Mouse (Mus musculus) lung, postnatal 14 days (tissue): ENCODE measurements around the gene Spata1.

Source experiments
- DNase-seq: peaks from one replicate; pipeline ENCODE4 v3.0.0; 2021

Spata1 gene

DNA sequence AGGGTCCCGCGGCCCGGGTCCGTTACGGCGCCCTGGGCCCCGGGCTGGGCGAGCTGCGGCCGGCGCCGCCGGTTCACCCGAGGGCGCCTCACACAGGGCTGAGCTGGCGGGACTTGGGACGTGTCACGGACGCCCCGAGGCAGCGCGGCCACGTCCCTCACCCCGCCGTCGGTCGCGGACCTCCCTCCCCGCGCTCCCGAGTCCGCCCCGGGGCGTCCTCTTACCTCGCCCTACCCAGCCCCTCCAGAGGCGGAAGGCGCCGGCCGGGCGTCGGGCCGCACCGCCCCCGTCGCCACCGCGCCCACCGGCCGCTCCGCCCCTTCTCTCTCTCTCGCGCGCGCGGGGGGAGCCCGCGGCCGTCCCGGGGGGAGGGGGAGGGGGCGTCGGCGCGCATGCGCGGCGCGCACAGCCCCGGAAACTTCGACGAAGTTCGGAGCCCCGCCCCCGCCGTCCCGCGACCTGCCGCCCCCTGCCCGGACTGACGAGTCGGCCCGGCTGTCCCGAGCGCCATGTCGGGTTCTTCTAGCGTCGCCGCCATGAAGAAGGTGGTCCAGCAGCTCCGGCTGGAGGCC is at the start of gene Spata1, which contains the start of gene Gng5:
TSS of gene Spata1 (minus strand) at position 323 of the 572 bp plus-strand sequence.
TSS of gene Gng5 (plus strand) at position 377 of the 572 bp plus-strand sequence.
- peak; percentile 93 for DNase-seq

DNA sequence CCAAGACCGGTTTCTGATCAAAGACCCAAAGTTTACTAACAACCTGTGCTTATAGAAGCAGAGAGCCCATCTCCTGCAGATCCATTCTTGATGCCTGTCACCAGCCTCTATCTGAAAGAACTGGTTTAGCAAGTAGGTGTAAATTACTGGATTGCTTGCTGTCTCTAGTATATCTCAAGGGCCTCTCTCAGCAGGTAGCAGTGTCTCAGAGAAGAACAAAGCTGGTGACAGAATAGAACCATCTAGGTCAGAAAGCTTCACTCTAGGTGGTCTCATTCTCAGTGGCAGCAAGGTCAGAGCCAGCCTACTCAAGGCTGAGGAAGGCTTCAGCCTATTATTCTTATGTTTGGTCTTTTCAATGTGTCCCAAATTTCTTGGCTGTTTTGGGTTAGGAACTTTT is 44.1 kb upstream of the Spata1 start:
- no peak for DNase-seq

DNA sequence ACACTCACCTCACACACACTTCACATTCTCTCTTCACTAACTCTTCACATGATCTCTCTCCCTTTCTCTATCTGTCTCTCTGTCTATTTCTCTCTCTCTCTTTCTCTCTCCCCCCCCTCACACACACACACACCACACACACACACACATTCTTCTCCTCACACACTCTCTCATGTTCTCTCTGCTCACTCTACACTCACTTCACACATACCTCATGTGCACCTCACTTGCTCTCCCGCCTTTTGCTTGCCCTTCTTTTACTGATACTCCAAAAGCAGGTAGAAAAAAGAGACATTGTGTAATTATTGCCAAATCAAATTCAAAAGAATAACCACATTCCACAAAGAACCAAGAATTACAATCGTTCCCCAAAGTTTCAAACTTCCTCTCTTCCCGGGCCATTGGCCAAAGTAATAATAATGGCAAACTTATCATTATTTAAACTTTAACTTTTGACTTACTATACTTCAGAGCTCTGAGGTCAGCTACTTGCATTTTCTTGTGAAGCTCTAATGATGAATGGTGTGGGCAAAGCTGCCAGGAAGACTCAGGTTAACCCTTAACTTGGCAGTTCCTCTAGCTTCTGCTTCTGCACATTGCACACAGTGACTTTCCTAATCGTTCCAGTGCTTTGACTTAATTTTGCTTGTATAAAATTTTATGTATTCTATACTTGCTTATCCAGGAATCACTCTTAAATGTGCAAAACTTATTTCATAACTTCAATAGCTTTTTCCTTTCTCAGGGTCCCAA is 41.1 kb upstream of the Spata1 start:
- no peak for DNase-seq

DNA sequence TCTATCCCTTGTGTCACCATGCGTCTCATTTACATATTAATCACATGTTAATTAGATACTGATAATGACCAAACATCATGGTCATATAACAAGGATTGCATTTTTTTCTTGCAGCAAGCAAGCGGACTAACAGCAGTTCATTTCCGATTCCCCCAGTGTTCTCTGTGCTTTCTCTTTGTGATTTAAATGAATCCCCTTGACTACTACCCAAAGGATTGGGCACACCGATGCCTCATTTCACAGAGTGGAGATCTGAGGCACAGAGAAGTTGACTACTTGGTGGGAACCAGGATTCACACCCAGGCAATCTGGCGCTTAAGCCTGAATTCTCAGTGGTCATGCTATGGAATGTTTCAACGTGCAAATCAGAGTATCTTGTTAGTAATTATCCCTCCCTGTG is 35.4 kb upstream of the Spata1 start:
- no peak for DNase-seq

DNA sequence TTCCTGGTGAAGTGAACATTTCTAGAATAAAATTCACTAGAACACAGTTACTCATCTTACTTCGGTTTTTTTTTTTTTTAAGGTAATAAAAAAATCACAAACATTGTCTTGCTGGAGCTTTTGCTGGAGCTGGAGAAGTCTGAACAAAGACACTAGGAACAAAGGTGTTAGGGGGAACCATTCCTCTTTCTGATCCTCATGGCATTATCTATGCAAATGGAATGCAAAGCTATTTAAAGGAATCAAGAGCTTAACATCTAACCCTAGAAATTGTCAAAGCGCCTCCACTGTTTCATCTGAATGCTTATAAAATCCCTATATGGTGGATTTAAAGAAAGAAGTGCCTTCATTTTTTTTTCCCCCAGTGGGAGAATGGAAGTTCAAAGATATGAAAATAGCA is 28.8 kb upstream of the Spata1 start:
- no peak for DNase-seq

DNA sequence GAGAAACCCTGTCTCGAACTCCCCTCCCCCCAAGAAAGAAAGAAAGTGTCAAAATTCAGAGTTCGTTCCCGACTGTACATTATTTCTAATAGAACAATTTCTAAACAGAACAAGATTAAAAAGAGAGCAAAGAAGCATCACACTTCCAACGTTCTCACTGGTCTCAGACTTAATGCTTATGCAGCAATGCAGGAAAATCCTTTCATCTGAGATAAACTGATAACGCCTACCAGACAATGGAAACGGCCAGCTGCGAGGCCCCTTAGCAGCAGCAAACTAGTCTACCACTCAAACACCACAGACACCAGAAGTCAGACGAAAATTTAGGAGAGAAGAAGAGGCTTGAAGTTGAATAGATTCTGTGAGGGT is 22.1 kb upstream of the Spata1 start:
- DNase-seq: no peak

DNA sequence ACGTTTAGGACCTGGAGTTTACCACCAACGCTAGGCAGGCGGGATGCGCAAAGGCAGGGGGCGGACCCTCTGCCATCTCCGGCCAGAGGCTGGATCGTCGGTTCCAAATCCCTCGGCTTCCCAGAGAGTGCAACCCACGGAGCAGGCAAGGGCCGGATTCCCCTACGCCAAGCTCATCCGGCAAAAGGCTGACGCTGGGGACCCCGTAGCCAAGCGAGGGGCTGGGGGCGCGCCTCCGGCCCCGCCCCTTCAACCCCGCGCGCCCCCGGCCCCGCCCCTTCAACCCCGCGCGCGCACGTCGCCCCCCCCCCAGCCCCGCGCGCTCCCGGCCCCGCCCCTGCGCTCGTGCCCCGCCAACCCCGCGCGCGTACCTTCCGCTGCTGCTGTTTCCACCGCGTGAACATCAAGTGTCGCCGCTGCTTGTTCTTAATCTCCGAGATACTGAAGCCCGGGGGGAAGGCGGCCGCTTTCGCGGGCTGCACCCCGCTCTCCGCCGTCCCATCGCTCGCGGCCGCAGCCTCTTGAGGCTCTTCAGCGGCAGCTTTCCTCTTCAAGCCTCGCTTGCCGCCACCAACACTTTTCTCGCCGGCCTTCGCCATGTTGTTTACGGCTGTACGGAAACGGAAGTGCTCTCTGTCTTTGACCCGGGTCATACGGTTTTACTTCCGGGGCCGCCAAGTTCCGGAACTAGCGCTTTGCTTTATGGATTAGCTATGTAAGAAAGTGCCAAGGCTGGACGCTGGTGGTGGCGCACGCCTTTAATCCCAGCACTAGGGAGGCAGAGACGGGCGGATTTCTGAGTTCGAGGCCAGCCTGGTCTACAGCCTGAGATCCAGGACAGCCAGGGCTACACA is 21.5 kb upstream of the Spata1 start, which contains the start of gene Rpf1:
TSS of gene Rpf1 (minus strand) at position 632 of the 854 bp plus-strand sequence.
- DNase-seq: peak; percentile 89

DNA sequence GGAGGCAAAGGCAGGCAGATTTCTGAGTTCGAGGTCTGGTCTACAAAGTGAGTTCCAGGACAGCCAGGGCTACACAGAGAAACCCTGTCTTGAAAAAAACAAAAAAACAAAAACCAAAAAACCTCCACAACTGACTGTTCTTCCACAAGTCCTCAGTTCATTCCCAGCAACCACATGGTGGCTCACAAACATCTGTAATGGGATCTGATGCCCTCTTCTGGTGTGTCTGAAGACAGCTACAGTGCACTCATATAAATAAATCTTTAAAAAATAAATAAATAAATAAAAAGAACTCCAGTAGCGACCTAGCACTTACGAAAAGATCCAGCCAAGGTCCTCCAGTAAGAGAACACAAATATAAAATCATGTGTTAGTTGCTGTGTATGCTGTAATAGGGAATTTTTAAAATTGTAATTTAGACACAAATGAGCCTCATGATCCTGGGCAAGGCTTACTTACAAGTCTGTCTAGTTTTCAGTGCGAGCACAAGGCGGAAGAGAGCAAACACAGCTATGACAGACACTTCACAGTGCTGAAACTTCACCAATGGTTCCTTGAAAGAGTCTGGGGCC is 20.8 kb upstream of the Spata1 start:
- DNase-seq: no peak

DNA sequence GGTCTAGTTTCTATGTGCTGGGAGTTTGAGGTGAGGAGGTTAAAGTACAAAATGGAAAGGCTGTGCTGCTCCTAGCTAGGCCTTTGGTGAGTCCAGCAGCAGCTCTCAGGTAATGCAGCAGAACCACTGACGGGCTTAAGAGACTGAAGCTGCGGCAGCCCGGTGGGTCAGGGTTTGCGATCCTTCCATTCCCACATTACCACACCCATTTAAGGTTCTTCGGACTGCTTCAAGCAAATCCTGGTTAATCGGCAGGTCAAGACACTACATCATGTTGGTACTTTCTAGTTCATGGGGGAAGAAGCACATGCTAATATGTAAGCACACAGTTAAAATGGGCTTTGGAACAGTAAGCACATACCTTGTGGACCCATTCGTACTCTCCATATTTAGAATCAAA is 7.2 kb upstream of the Spata1 start:
- DNase-seq: no peak

DNA sequence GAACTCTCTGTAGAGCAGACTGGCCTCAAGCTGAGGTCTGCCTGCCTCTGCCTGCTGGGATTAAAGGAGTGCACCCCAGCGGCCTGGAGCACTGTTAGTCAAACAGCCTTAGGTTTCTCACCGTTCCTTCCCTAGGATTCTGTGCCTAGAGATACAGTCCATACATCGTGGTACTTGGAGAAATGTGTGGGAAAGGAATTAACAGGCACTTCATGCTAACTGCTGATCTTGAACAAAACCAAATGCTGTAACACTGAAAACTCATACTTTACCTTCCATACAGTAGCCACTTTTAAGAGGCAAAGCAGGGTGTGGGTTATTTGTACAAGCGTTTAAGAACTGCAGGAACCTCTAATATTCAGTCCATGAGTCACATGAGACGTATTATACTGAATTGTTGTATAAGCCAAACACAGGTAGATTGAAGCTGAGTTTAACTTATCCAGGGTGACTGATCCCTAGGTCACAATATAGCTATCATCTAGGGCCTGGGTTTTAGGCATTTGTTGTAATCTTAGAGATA is 2.1 kb upstream of the Spata1 start:
- no peak for DNase-seq

DNA sequence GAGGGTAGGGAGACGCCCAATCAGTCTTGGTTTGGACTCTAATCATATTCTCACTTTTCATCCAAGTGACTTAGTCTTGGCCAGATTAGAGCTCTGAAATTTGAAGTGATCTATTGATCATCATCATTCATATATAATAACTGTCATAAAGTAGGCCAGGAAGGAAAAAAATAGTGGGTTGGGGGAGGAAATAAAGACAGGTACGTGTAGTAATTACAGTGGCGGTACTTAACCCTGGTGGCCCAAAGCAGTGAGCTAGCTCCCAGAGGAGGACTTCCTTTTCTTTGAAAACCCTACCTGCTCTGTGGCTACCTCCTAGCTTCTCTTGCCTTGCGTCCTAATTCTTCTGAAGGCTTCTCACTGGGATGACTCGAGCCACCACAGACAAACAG is 1.3 kb upstream of the Spata1 start:
- DNase-seq: no peak

DNA sequence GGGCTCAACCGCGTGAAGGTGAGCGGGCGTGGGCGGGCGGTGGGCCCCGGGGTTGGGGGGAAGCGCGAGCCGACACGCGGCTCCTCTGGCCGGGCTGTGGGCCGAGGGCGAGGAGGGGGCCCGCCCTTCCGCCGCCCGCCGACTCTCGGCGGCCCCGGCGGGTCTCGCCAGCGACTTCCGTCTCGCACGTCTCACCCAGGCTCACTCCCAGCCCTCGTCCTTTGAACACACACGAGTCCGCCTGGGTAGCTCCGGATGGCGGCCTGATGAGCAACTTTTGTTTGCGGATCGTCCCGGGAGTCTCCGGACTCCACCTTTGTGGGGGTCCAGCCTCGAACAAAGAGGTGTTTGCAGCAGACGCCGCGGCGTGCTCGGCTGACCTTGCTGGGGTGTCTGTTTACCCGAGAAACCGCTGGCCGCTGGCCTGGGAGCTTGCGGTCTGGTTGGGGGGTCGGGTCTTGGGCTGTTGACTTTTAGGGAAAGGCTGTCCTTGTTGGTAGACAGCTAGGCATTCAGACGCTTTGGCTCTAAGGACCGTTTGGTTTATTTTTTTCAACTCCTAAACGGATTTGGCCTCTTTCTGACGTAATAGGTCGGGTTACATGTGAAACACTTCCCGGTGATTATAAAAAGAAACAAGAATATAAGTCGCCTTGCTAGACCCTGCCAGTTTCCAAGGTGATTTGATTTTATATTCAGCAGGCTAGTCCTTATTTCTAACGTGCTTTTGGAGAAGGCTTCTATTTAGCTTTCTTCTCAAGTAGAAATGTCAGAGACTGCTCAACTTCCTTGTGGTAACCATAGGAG is 653 bp upstream of the Spata1 start:
- peak; percentile 68 for DNase-seq

DNA sequence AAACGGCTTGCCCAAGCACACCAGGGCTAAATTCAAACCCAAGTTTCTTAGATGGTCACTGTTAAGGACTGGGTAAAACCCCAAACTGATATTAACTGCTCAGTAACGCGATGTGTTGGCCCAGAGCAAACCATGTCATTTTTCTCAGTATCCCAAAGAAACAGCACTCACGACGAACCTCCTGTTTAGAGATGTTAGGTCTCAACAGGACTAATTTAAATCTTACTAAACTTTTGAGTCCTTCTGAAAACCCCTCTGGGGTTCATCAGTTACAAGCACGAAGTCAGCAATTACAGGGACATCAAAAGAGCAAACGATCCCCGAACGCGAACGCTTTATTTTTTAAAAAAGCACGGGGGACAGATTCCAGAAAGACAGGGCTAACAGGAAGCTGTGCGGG is 564 bp downstream of the Spata1 start:
- DNase-seq: no peak

DNA sequence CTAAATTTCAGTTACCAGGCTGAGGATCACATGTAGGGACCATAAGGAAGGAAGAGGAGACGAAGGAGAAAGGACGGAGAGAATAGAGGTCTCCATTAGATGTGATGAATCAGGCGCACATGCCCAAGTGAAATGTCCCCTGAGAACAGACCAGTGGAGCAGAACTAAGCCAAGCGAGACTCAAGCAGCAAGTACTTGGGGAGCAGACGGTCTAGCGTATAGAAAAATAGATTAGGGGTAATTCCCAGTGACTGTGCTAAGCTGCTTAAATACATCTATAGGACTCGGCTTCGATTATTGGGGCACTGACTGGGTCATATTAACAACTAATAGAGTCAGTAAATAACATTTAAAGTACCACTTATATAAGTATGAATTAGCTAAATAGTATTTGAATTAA is 4.6 kb downstream of the Spata1 start:
- no peak for DNase-seq

DNA sequence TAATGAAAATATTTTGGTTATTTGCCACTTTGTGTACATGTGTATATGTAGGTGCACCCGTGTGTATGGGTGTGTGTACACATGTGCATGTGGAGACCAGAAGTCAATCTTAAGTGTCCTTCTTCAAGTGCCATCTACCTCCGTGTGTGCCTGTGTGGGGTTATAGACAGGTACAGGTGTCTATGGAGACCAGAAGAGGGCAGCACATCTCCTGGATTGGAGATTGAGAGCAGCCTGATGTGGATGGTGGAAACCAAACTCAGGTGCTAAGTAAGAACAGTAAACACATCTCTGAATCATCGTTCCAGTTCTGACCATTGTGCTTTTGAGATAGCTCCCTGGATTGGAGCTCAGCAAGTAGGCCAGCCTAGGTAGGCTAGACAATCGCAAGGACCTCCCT is 13.1 kb downstream of the Spata1 start:
- no peak for DNase-seq

DNA sequence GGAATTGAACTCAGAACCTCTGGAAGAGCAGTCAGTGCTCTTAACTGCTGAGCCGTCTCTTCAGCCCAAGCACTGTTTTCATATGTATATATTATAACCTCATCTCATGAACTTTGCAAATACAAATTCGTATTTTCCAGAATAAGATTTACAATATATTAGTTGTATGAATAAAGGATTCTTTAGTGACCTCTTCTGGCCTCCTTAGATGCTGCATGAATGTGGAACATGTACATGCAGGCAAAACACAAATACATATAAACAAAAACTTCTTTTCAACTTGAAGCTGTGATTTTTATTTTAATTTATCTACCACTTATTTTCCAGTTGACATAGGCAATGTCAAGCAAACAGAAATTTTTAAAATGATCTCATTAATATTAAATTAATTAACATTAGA is 17.5 kb downstream of the Spata1 start:
- no peak for DNase-seq

DNA sequence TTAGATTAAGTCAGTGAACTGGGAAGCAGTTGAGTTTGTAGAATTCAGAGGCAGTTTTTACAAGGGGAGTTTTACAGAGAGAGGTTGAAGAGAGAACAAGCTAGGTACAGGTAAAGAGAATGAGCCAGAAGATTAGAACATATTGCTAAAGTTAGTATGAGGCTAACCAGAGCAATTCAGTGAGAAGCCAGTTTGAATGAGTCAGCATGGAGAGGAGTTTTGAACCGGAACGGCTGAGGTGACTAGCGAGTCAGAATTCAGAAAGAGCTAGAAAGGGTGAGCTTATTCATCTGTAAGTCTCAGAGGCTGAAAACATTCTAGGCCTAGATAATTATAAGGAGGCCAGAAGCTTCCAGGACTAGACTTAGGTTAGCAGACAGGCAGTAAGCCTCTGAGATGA is 25.1 kb downstream of the Spata1 start:
- no peak for DNase-seq

DNA sequence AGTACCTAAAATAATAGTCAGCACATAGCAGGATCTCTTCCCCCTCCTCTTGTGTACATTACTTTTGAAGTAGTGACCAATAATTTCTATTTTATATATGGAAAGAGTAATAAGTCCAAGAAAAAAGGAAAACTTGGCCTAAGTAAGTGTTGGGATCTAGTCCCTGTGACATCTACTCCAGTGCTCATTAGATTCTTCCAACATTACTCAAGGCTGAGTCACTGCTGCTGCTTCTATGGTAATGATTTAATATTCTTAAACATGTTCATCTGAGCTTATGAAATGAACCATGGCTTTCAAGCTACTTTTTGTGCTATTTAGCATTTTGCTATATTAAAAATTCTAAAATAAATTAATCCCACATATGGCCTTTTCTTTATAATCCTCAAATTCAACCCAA is 25.8 kb downstream of the Spata1 start:
- DNase-seq: no peak

DNA sequence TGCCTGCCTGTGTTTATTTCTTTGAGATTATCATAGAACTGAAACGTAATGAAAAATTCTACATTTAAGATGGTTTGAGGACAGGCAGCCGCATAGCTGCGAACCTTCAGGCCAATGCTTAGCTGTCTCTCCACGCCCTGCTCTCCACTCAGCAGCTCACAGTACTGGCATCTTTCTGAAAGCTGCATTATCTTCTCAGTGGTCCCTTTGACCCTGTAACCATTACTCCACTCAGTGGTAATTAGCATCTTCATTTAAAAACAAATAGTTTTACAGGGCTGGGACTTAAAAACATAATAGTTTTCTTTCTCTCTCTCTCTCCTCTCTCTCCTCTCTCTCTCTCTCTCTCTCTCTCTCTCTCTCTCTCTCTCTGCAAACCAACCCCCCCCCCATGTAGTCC is 26.9 kb downstream of the Spata1 start:
- DNase-seq: no peak

DNA sequence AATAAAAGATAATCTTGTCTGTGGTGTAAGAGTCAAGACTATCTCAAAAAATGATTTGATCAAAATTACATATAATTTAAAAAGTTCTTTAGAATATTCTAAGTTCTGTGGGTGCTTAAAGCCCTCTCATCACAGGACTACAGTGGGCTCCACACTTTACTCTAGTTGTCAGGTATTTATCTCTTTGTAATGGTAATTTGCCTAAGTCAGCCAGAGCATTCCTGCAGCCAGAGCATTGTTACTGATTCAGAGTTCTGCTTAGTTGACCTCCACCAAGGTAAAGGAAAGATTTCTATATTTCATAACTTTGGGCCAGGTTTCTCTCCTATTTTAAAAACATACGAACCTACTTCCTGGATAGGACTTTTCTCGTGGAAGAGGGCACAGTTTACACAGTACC is 30.3 kb downstream of the Spata1 start:
- DNase-seq: no peak

DNA sequence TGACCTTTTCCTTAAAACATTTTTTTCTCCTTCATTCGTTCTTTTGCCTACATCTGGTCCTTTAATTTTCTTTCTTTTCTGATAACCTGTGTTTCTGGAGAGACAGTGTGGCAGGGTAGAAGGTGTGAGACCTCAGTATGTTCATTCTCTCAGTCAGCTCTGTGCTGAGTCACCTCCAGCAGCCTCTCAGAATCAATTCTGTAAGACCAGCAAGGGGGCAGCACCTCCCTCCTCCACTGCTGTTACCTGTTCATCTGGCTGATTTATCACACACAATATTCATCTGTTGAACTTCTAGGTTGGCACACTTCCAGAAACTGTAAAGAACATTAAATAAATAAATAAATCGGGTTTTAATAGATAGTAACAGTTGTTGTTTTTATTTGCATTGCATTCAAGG is 36.6 kb downstream of the Spata1 start:
- no peak for DNase-seq

DNA sequence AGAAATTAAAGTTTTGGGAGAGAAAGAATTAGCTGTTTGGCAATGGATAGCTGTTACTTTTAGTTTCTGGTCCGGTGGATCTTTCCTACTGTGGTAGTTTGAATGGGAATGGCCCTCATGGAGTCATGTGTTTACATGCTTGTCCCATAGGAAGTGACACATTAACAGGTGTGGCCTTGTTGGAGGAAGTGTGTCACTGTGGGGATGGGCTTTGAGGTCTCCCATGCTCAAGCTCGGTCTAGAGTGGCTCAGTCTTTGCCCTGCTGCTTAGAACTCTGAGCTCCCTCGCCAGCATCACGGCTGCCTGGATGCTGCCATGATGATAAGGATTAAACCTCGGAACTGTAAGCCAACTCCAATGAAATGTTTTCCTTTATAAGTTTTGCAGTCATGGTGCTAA is 48.2 kb downstream of the Spata1 start:
- DNase-seq: no peak
